Mouse (Mus musculus): ENCODE data around the gene Ggct.
A peak's percentile ranks its signal among the peaks of the same experiment; 100 is the strongest.

Ggct gene

GRCm38 (mm10) chr6:54952542-54952941 is 40.2 kb downstream of the Ggct start:
- no peak for DNase-seq (ENCODE audit: low read depth, low spot score)

- no peak for DNase-seq (ENCODE audit: low read depth, low spot score)
Measured at GRCm38 (mm10) chr6:54948682-54949081, 44.1 kb downstream of the Ggct start.

- no peak for DNase-seq (ENCODE audit: low read depth, low spot score)
Measured at GRCm38 (mm10) chr6:54946241-54946953, 46.4 kb downstream of the Ggct start.

- DNase-seq (ENCODE audit: low read depth, low spot score), result no peak
Measured at GRCm38 (mm10) chr6:54944551-54944950, 48.2 kb downstream of the Ggct start.

GRCm38 (mm10) chr6:54943753-54944152 is 49.0 kb downstream of the Ggct start:
- peak; percentile 56 for DNase-seq (ENCODE audit: low read depth, low spot score)

GRCm38 (mm10) chr6:54943292-54943691 is 49.5 kb downstream of the Ggct start:
- DNase-seq (ENCODE audit: low read depth, low spot score), result peak; percentile 60

GRCm38 (mm10) chr6:54941149-54941548 is 51.6 kb downstream of the Ggct start:
- no peak for DNase-seq (ENCODE audit: low read depth, low spot score)

GRCm38 (mm10) chr6:54940126-54940525 is 52.6 kb downstream of the Ggct start:
- no peak for DNase-seq (ENCODE audit: low read depth, low spot score)

GRCm38 (mm10) chr6:54939631-54940030 is 53.1 kb downstream of the Ggct start:
- DNase-seq (ENCODE audit: low read depth, low spot score), result no peak

GRCm38 (mm10) chr6:54936496-54936895 is 56.3 kb downstream of the Ggct start:
- DNase-seq (ENCODE audit: low read depth, low spot score), result no peak

GRCm38 (mm10) chr6:54934930-54935329 is 57.8 kb downstream of the Ggct start:
- peak; percentile 75 for DNase-seq (ENCODE audit: low read depth, low spot score)

- no peak for DNase-seq (ENCODE audit: low read depth, low spot score)
Measured at GRCm38 (mm10) chr6:54934313-54934712, 58.4 kb downstream of the Ggct start.

GRCm38 (mm10) chr6:54933866-54934265 is 58.9 kb downstream of the Ggct start:
- DNase-seq (ENCODE audit: low read depth, low spot score), result no peak

- DNase-seq (ENCODE audit: low read depth, low spot score), result no peak
Measured at GRCm38 (mm10) chr6:54933216-54933615, 59.5 kb downstream of the Ggct start.

All from ZHBTc4 (cell line).